Mouse (Mus musculus) ovary, postnatal 10 days (tissue): Measurements from ENCODE around the gene Ciita.
A peak's percentile ranks its signal among the peaks of the same experiment; 100 is the strongest.

Source experiments
- DNase-seq: peaks from one replicate; pipeline ENCODE4 v3.0.0; 2022; ENCODE audit warnings: low spot score

Gene Ciita

GRCm38 (mm10) chr16:10553858-10554257 is 74.0 kb downstream of the Ciita start:
- no peak for DNase-seq

DNA sequence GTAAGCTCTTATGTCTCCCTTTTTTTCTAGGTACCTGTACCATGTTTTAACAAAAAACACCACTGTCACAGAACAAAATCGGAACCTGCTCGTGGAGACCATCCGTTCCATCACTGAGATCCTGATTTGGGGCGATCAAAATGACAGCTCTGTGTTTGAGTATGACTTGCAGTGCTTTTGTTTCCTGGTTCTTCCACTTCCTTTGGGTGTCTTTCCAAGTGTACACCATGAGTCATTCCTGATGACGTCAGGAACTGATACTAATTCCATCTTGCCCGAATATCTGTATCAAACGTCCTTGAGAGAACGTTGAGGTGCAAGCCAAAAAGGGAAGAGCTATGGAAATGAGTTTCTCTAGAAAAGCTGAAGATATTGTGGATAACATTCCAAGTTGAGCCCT is 80.1 kb downstream of the Ciita start:
- no peak for DNase-seq

- DNase-seq, result peak; percentile 42
These were observed 85.5 kb downstream of the Ciita start for GRCm38 (mm10) chr16:10565278-10565885.

GRCm38 (mm10) chr16:10567153-10567552 is 87.3 kb downstream of the Ciita start:
- no peak for DNase-seq

- no peak for DNase-seq
These were observed 90.0 kb downstream of the Ciita start for GRCm38 (mm10) chr16:10569809-10570395.

GRCm38 (mm10) chr16:10570708-10571107 is 90.8 kb downstream of the Ciita start:
- DNase-seq, result peak; percentile 17

- no peak for DNase-seq
These were observed 92.0 kb downstream of the Ciita start for GRCm38 (mm10) chr16:10571820-10572219.

DNA sequence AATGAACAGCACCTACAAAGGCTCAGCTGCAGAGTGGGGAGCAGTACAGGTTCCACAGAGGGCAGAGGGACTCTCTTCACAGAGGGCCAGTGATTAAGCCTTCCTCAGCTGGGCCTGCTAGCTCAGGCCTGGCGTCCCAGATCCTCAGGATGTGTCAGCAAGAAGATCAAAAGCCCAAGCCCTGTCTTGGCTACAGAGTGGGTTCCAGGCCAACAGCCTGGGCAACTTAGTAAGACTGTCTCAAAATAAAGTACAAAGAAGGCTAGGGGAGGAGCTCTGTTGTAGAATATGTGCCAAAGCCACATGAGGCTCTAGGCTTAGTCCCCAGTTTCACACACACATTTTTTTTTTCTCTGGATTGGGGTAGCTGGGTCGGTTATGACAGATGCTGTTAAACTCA is 95.1 kb downstream of the Ciita start:
- DNase-seq, result no peak

GRCm38 (mm10) chr16:10575915-10576314 is 96.1 kb downstream of the Ciita start:
- no peak for DNase-seq

GRCm38 (mm10) chr16:10577548-10577947 is 97.7 kb downstream of the Ciita start:
- DNase-seq, result no peak
